In genomic region chr10:86300293-86301116, GRCm38 (mm10) we compare ENCODE assay signal across 8 mouse cellular contexts. TPM values are rescaled to one million over a fixed set of nuclear protein-coding genes. Genes with fewer than 3 reads are reported as not detected.
DNase-seq lines count a peak whose midpoint lies in the region; ATAC-seq and TF ChIP-seq lines count a peak whose summit lies in the region.

Gene Timp3, plus strand, starts transcription at chr10:86300372.

- POLR2A ChIA-PET in Patski (lab: Charles Lee): interaction anchor here (0.6 to 3.0 kb wide), 26 partner anchors 9 to 406 kb away, joined by 3 to 12 read pairs (median 4); no protein-coding TSS in a partner anchor

- peak within 1 kb of the TSS; percentile 96 for H3K27ac ChIP-seq in gastrocnemius, adult 2 months
- no peak within 1 kb of the TSS for H3K27ac ChIP-seq in hindbrain, embryonic 12.5 days
- H3K27ac ChIP-seq in lung, postnatal 0 days (ENCODE audit: low read length): peak within 1 kb of the TSS; percentile 95

- CTCF ChIA-PET in Patski (lab: Charles Lee): interaction anchor here (0.7 to 1.4 kb wide), 5 partner anchors 12 to 279 kb away, joined by 3 to 4 read pairs (median 3); partner anchors contain the start of gene Fbxo7

- peak; percentile 56 for ATAC-seq in Patski
- ATAC-seq in hindbrain, embryonic 12.5 days (ENCODE audit: low FRiP score): peak; percentile 88
- ATAC-seq in lung, postnatal 0 days: peak; percentile 89
- no peak for ATAC-seq in megakaryocyte-erythroid progenitor cell, adult 5-6 weeks (replicated peaks; ENCODE audit: low FRiP score, low TSS enrichment, poor library complexity, severe bottlenecking)

- DNase-seq in Patski (ENCODE audit: low read depth, low spot score): no peak
- DNase-seq in cerebellum, postnatal 4 days (ENCODE audit: low spot score in 2 of 2): peak; percentile 43 to 71
- DNase-seq in gastrocnemius, adult 2 months: peak; percentile 86
- peak; percentile 69 to 77 for DNase-seq in layer of hippocampus, postnatal 14 days (ENCODE audit: low spot score in 2 of 2)
- DNase-seq in lung, postnatal 0 days (ENCODE audit: low spot score): peak; percentile 94
- DNase-seq in retina, postnatal 7 days (ENCODE audit: low read depth, low spot score): peak; percentile 20

- no peak for TF ChIP-seq EP300 in lung, postnatal 0 days (IDR thresholded peaks at IDR 0.05)

- H3K27me3 ChIP-seq in Patski: no peaks in the 10 kb centered on the region
- H3K27me3 ChIP-seq in hindbrain, embryonic 12.5 days: peaks cover 17% of the 10 kb centered on the region
- no peaks in the 10 kb centered on the region for H3K27me3 ChIP-seq in lung, postnatal 0 days (replicated peaks; ENCODE audit: insufficient read depth, low read length)

- peak within 1 kb of the TSS; percentile 85 for H3K4me2 ChIP-seq in hindbrain, embryonic 12.5 days (replicated peaks)
- peak within 1 kb of the TSS; percentile 71 for H3K4me2 ChIP-seq in lung, postnatal 0 days (replicated peaks; ENCODE audit: low read depth, low read length)

- H3K36me3 ChIP-seq in hindbrain, embryonic 12.5 days: no peaks in the 10 kb centered on the region
- H3K36me3 ChIP-seq in lung, postnatal 0 days (ENCODE audit: insufficient read depth, low read length): no peaks in the 10 kb centered on the region

- intact Hi-C loops in gastrocnemius, adult 2 months (cut with DNase I): no loop called here

- WGBS in hindbrain, embryonic 12.5 days: under 1% methylated on average over 62 of the region's 65 CpGs
- under 1% methylated on average over 50 of the region's 65 CpGs for WGBS in lung, postnatal 0 days

- peak within 1 kb of the TSS; percentile 89 for H3K4me3 ChIP-seq in gastrocnemius, adult 2 months
- peak within 1 kb of the TSS; percentile 45 for H3K4me3 ChIP-seq in hindbrain, embryonic 12.5 days
- H3K4me3 ChIP-seq in lung, postnatal 0 days (ENCODE audit: low read depth, low read length): peak within 1 kb of the TSS; percentile 93

- in situ Hi-C loops in Patski (cut with MboI; ENCODE audit: low pct_unique_long_range_greater_than_20kb): loop anchor here (10.0 kb wide), 1 partner anchor 336 kb away; no protein-coding TSS in a partner anchor

- no peaks in the 10 kb centered on the region for H3K9me3 ChIP-seq in hindbrain, embryonic 12.5 days (replicated peaks)
- H3K9me3 ChIP-seq in lung, postnatal 0 days (ENCODE audit: low read length): no peaks in the 10 kb centered on the region

- peak within 1 kb of the TSS; percentile 60 for H3K9ac ChIP-seq in hindbrain, embryonic 12.5 days
- peak within 1 kb of the TSS; percentile 99 for H3K9ac ChIP-seq in lung, postnatal 0 days (replicated peaks; ENCODE audit: low read depth)

- peaks cover 28% of the 10 kb centered on the region for H3K4me1 ChIP-seq in hindbrain, embryonic 12.5 days
- peaks cover 9% of the 10 kb centered on the region; the same call in 1 of the 2 replicates for H3K4me1 ChIP-seq in lung, postnatal 0 days (ENCODE audit: insufficient read depth, low read depth, low read length)

- no peak for TF ChIP-seq CTCF in Patski (IDR thresholded peaks at IDR 0.05)
- TF ChIP-seq CTCF in gastrocnemius, adult 2 months (IDR thresholded peaks at IDR 0.05): no peak
- TF ChIP-seq CTCF in lung, postnatal 0 days (IDR thresholded peaks at IDR 0.05): 0 out of 2 replicates have a peak, but pooled peaks have one; percentile 3

RNA-seq across cellular contexts. Expression of gene Timp3, which starts in this region (rescaled TPM):
- polyA plus RNA-seq in Patski (2021): 554 TPM
- total RNA-seq in gastrocnemius, adult 2 months (2021): 10 to 100 TPM; 71.5 to 81.6 TPM
- 42.3 and 46.1 TPM in 2 replicates for polyA plus RNA-seq in hindbrain, embryonic 12.5 days (2016; fragmentation: Nextera tagmentation; extraction: Ambion mirVana)
- 10 to 100 TPM; 62.0 to 62.3 TPM for total RNA-seq in layer of hippocampus, postnatal 14 days (2021)
- 207 and 208 TPM in 2 replicates for polyA plus RNA-seq in lung, postnatal 0 days (2015; fragmentation: Nextera tagmentation; extraction: Ambion mirVana)
- total RNA-seq in megakaryocyte-erythroid progenitor cell, adult 5-6 weeks (2014; fragmentation: Nextera tagmentation): 1.6 TPM in 1 of 2 replicates, not detected in the other
- 2.4 and 2.7 TPM in 2 replicates for total RNA-seq in megakaryocyte-erythroid progenitor cell, adult 5-6 weeks (2017)

Comparison
In these comparisons a context has a peak if more than half of its experiments do, and no peak if none do; other contexts are left out.
1. RNA of gene Timp3 (total RNA-seq): 71.5 to 81.6 TPM in gastrocnemius, adult 2 months and 62.0 to 62.3 TPM in layer of hippocampus, postnatal 14 days; 1.6 to 2.7 TPM in megakaryocyte-erythroid progenitor cell, adult 5-6 weeks; every median in the first group is over 10 times any median in the second.
2. Peak in every context shown above with its lines, with median percentiles within 50 percentile points of each other: H3K4me3 ChIP-seq.